Mouse (Mus musculus) hindbrain, postnatal 0 days (tissue): ENCODE measurements around the gene Bloc1s6. TPM values are rescaled to one million over a fixed set of nuclear protein-coding genes. Genes with fewer than 3 reads are reported as not detected.

Experiments used
- ATAC-seq: fragments of 200-750 bp; cut with Nextera tagmentation; 2 replicates; pipeline ENCODE4 v1.8.0; 2017; ENCODE audit warnings: mild to moderate bottlenecking, moderate TSS enrichment, moderate library complexity
- DNase-seq: peaks from one replicate; pipeline ENCODE4 v3.0.0-alpha.2; 2015; ENCODE audit warnings: low spot score
- H3K27ac ChIP-seq: fragments of 300-500 bp; sonication (generic); 2 replicates; pipeline ENCODE4 v1.5.1; 2014; ENCODE audit warnings: mild to moderate bottlenecking
- H3K27me3 ChIP-seq: fragments of 300-500 bp; sonication (generic); 2 replicates; pipeline ENCODE4 v1.6.1; 2014; ENCODE audit warnings: low read length, mixed read lengths; ENCODE audit not compliant: insufficient read depth
- H3K36me3 ChIP-seq: fragments of 300-500 bp; sonication (generic); 2 replicates; pipeline ENCODE4 v1.6.1; 2014; ENCODE audit warnings: low read length, mixed read lengths; ENCODE audit not compliant: insufficient read depth
- H3K4me1 ChIP-seq: fragments of 300-500 bp; sonication (generic); 2 replicates; pipeline ENCODE4 v1.6.1; 2014; ENCODE audit warnings: antibody characterized with exemption, low read length, mixed read lengths; ENCODE audit not compliant: insufficient read depth
- H3K4me2 ChIP-seq: fragments of 300-500 bp; sonication (generic); 2 replicates; pipeline ENCODE4 v1.6.1; 2014; ENCODE audit warnings: low read depth, mild to moderate bottlenecking, low read length, moderate library complexity, mixed read lengths
- H3K4me3 ChIP-seq: fragments of 300-500 bp; sonication (generic); 2 replicates; pipeline ENCODE4 v1.5.1; 2014; ENCODE audit warnings: low read length
- H3K9ac ChIP-seq: fragments of 300-500 bp; sonication (generic); replicated peaks from 2 replicates; pipeline ENCODE4 v1.6.1; 2014; ENCODE audit warnings: mild to moderate bottlenecking, low read length, moderate library complexity, mixed read lengths
- H3K9me3 ChIP-seq: fragments of 300-500 bp; sonication (generic); 2 replicates; pipeline ENCODE4 v1.6.1; 2016; ENCODE audit warnings: low read length, mixed read lengths
- CTCF ChIP-seq: IDR thresholded peaks from 2 replicates; pipeline ENCODE4 v1.5.1; 2016; ENCODE audit warnings: antibody characterized with exemption, control low read depth, low read depth
- WGBS: fragments of 180-500 bp; shearing (Covaris S2); extraction: QIAGEN DNeasy Blood & Tissue Kit; methylation state at CpG from one replicate; pipeline ENCODE4 v1.1.7; 2014; 5-methylcytosine and 5-hydroxymethylcytosine counted together
- polyA plus RNA-seq: library from polyadenylated mRNA; unstranded; fragments of >200 nt; fragmentation: Nextera tagmentation; extraction: Ambion mirVana; gene quantifications from 2 replicates; pipeline ENCODE4 v1.2.1, GENCODE M21; 2015
- total RNA-seq: library from RNA; depleted of rRNA; stranded (reverse); fragments of >200 nt; gene quantifications from 2 replicates; pipeline ENCODE4 v1.2.3, GENCODE M21; 2014

Gene Bloc1s6
- total and polyA plus RNA-seq, 2 experiments from 2014 or later = 75.4 to 94.1 TPM

GRCm38 (mm10) chr2:122720564-122720963 lies 17.7 kb upstream of the Bloc1s6 start:
- H3K36me3 ChIP-seq = no peaks in the 10 kb centered on the region
- H3K27me3 ChIP-seq = no peaks in the 10 kb centered on the region
- H3K27ac ChIP-seq = no peak overlapping the region
- no peak overlapping the region for H3K4me3 ChIP-seq
- TF ChIP-seq CTCF = no peak
- no peaks in the 10 kb centered on the region for H3K4me1 ChIP-seq
- no peak overlapping the region for H3K9ac ChIP-seq
- WGBS = 85% methylated on average over 3 of the region's 3 CpGs
- no peak for ATAC-seq
- DNase-seq = no peak
- H3K4me2 ChIP-seq = no peak overlapping the region
- H3K9me3 ChIP-seq = no peaks in the 10 kb centered on the region

GRCm38 (mm10) chr2:122725604-122726003 lies 12.7 kb upstream of the Bloc1s6 start:
- peak; percentile 60 for TF ChIP-seq CTCF
- WGBS = 60% methylated on average over 10 of the region's 10 CpGs
- peak; percentile 15 for DNase-seq
- ATAC-seq = no peak
- no peak overlapping the region for H3K4me3 ChIP-seq
- H3K27me3 ChIP-seq = no peaks in the 10 kb centered on the region
- H3K9ac ChIP-seq = no peak overlapping the region
- no peaks in the 10 kb centered on the region for H3K4me1 ChIP-seq
- H3K9me3 ChIP-seq = no peaks in the 10 kb centered on the region
- H3K27ac ChIP-seq = no peak overlapping the region
- no peaks in the 10 kb centered on the region for H3K36me3 ChIP-seq
- H3K4me2 ChIP-seq = no peak overlapping the region

- no peaks in the 10 kb centered on the region for H3K9me3 ChIP-seq
- H3K27ac ChIP-seq = no peak overlapping the region
- H3K4me2 ChIP-seq = no peak overlapping the region
- no peak overlapping the region for H3K4me3 ChIP-seq
- H3K4me1 ChIP-seq = no peaks in the 10 kb centered on the region
- H3K9ac ChIP-seq = no peak overlapping the region
- no peaks in the 10 kb centered on the region for H3K36me3 ChIP-seq
- H3K27me3 ChIP-seq = peaks cover 7% of the 10 kb centered on the region; the same call in 1 of the 2 replicates
- TF ChIP-seq CTCF = no peak
- ATAC-seq (no peak), DNase-seq (no peak)
- WGBS = 36% methylated on average over 2 of the region's 2 CpGs
These were observed 6.8 kb upstream of the Bloc1s6 start for GRCm38 (mm10) chr2:122731456-122731855.

- TF ChIP-seq CTCF = no peak
- peaks cover 7% of the 10 kb centered on the region; the same call in 1 of the 2 replicates for H3K27me3 ChIP-seq
- peaks cover 5% of the 10 kb centered on the region; the same call in 1 of the 2 replicates for H3K4me1 ChIP-seq
- DNase-seq = no peak
- H3K27ac ChIP-seq = peak overlapping the region; percentile 95
- peak overlapping the region; percentile 53 for H3K4me2 ChIP-seq
- peak overlapping the region; percentile 86 for H3K4me3 ChIP-seq
- no peak for ATAC-seq
- H3K9me3 ChIP-seq = no peaks in the 10 kb centered on the region
- H3K9ac ChIP-seq = peak overlapping the region; percentile 91
- H3K36me3 ChIP-seq = 0 out of 2 replicates have a peak, but pooled peaks cover 9% of the 10 kb centered on the region
- 31% methylated on average over 7 of the region's 7 CpGs for WGBS
These were observed 720 bp downstream of the Bloc1s6 start for GRCm38 (mm10) chr2:122739023-122739422.

GRCm38 (mm10) chr2:122746461-122746860 lies 8.2 kb downstream of the Bloc1s6 start:
- Histone ChIP-seq H3K9me3 (no peaks in the 10 kb centered on the region), H3K4me1 (no peaks in the 10 kb centered on the region), H3K27me3 (no peaks in the 10 kb centered on the region), H3K27ac (no peak overlapping the region), H3K9ac (no peak overlapping the region), H3K4me3 (no peak overlapping the region), H3K36me3 (peaks cover 24% of the 10 kb centered on the region; the same call in 1 of the 2 replicates), H3K4me2 (no peak overlapping the region)
- no peak for DNase-seq
- ATAC-seq = no peak
- 92% methylated on average over 9 of the region's 9 CpGs for WGBS
- no peak for TF ChIP-seq CTCF

- no peak overlapping the region for H3K27ac ChIP-seq
- no peaks in the 10 kb centered on the region for H3K36me3 ChIP-seq
- no peak overlapping the region for H3K4me3 ChIP-seq
- ATAC-seq (peak; percentile 69), DNase-seq (peak; percentile 84)
- no peaks in the 10 kb centered on the region for H3K9me3 ChIP-seq
- TF ChIP-seq CTCF = peak; percentile 98
- peak overlapping the region; percentile 37 for H3K4me2 ChIP-seq
- H3K4me1 ChIP-seq = no peaks in the 10 kb centered on the region
- WGBS = 15% methylated on average over 7 of the region's 7 CpGs
- no peak overlapping the region for H3K9ac ChIP-seq
- no peaks in the 10 kb centered on the region for H3K27me3 ChIP-seq
These were observed 15.5 kb downstream of the Bloc1s6 start for GRCm38 (mm10) chr2:122753739-122754343.

- ATAC-seq (no peak), DNase-seq (no peak)
- WGBS = 91% methylated on average over 1 of the region's 1 CpGs
- Histone ChIP-seq H3K36me3 (no peaks in the 10 kb centered on the region), H3K4me3 (no peak overlapping the region), H3K4me2 (no peak overlapping the region), H3K27ac (no peak overlapping the region), H3K27me3 (peaks cover under 1% of the 10 kb centered on the region; the same call in 1 of the 2 replicates), H3K4me1 (no peaks in the 10 kb centered on the region), H3K9me3 (no peaks in the 10 kb centered on the region), H3K9ac (no peak overlapping the region)
- TF ChIP-seq CTCF = no peak
These were observed 21.5 kb downstream of the Bloc1s6 start for GRCm38 (mm10) chr2:122759791-122760190.
